Mouse (Mus musculus): ENCODE data around the gene Rbpj. TPM values are rescaled to one million over a fixed set of nuclear protein-coding genes. Genes with fewer than 3 reads are reported as not detected.

Rbpj gene
- polyA plus RNA-seq (2015; fragmentation: Illumina TruSeq; extraction: RNeasy Lipid Tissue Mini Kit (QIAGEN cat#74804); ENCODE audit: insufficient read depth, low replicate concordance), result 50.7 TPM

DNA sequence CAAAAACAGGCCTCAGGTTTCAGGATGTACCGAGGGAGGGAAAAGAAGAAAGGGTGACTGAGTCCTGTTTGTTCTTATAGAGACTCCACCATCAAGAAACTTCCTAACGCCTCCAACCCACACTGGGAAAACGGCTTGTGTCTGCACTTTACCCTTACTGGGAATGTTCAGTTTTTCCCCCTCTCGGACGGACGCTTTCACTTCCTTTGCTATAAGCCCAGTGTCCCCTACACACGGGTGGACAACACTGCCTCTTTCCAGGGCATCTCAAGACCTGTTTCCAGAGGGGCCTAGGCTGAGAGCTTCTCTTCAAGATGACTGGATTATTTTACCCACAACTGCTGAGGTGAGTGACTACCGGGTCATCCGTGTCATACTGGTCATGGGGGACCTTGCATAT is at the start of gene Rbpj:
Gene Rbpj (plus strand): TSS at position 270 of the 400 bp plus-strand sequence.

Other genes starting within 250 kb of the Rbpj start
- 49.0 TPM for gene Smim20, start 199.1 kb upstream of the Rbpj start, polyA plus RNA-seq (2015; fragmentation: Illumina TruSeq; extraction: RNeasy Lipid Tissue Mini Kit (QIAGEN cat#74804); ENCODE audit: insufficient read depth, low replicate concordance)
- gene Cckar, start 241.6 kb downstream of the Rbpj start, polyA plus RNA-seq (2015; fragmentation: Illumina TruSeq; extraction: RNeasy Lipid Tissue Mini Kit (QIAGEN cat#74804); ENCODE audit: insufficient read depth, low replicate concordance), result 0.19 TPM